ENCODE assay signal across 26 mouse cellular contexts in the genomic region with DNA sequence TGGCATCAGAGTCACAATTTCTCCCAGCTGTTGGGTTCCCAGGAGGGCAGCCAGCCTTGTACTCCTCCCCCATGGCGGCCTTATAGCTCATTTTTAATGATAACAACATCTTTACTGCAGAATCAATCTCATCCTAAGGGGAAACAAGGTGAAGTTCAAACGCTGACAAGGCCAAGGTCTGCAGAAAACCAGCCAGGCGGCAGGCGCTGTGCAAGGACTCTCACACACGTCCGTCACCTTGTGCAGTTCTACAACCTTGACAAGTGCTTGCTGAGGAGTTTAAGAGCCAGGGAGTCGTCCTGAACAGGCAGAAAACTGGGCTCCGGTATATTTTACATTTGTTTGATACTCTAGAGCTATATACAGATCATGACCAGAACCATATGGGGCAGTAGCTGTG. TPM values are rescaled to one million over a fixed set of nuclear protein-coding genes. Genes with fewer than 3 reads are reported as not detected.
"Had no signal": no experiment of that assay in that cellular context is flagged by ENCODE, and none has a peak within 500 bp of the region (broad histone marks: within the 10 kb centered on the region; RNA-seq: fewer than 3 reads in every experiment).

No protein-coding gene starts in this region.

- H3K27me3 ChIP-seq: heart, embryonic 13.5 days; heart, embryonic 15.5 days; hindbrain, embryonic 13.5 days; hindbrain, embryonic 15.5 days; kidney, embryonic 15.5 days; limb, embryonic 12.5 days; liver, embryonic 13.5 days; liver, embryonic 15.5 days had no signal

- H3K4me3 ChIP-seq: heart, adult 2 months; heart, embryonic 13.5 days; heart, embryonic 15.5 days; hindbrain, embryonic 13.5 days; hindbrain, embryonic 15.5 days; kidney, embryonic 15.5 days; layer of hippocampus, adult 2 months; left cerebral cortex, adult 2 months; limb, embryonic 10.5 days; limb, embryonic 12.5 days; liver, embryonic 13.5 days; liver, embryonic 15.5 days had no signal

- H3K4me2 ChIP-seq: heart, embryonic 11.5 days; heart, embryonic 13.5 days; heart, embryonic 15.5 days; hindbrain, embryonic 13.5 days; hindbrain, embryonic 15.5 days; kidney, embryonic 15.5 days; limb, embryonic 12.5 days; liver, embryonic 11.5 days; liver, embryonic 13.5 days; liver, embryonic 15.5 days had no signal

- DNase-seq: gastrocnemius, postnatal 14 days; gastrocnemius, postnatal 36 days; heart, adult 11 months; heart, adult 2 months; heart, postnatal 14 days; heart, postnatal 36 days; kidney, adult 11 months; kidney, adult 2 months; kidney, adult 9 months; kidney, postnatal 14 days; kidney, postnatal 36 days; liver; liver, embryonic 13.5 days had no signal

RNA-seq across cellular contexts. Expression of gene Slc25a29, which starts 47.1 kb away (rescaled TPM):
- total RNA-seq: hematopoietic stem cell, adult 5-6 weeks had no signal
